Mouse (Mus musculus) midbrain, embryonic 11.5 days (tissue): ENCODE measurements at regions not wholly inside any gene's neighbourhood (a gene's known extent, or its start where the extent isn't known, plus 50 kb on each side); places are given as distances from the start of the nearest gene placed in this dataset.

Experiments
- ATAC-seq: fragments of 200-750 bp; cut with Nextera tagmentation; 2 replicates; pipeline ENCODE4 v1.8.0; 2017; ENCODE audit warnings: moderate TSS enrichment, moderate library complexity; ENCODE audit not compliant: low FRiP score
- DNase-seq: peaks from one replicate; pipeline ENCODE4 v3.0.0; 2015; ENCODE audit warnings: low spot score; ENCODE audit errors: missing footprints
- H3K27ac ChIP-seq: fragments of 300-500 bp; sonication (generic); 2 replicates; pipeline ENCODE4 v1.5.1; 2014; ENCODE audit warnings: low read depth, low read length
- H3K27me3 ChIP-seq: fragments of 300-500 bp; sonication (generic); 2 replicates; pipeline ENCODE4 v1.6.1; 2014; ENCODE audit warnings: mild to moderate bottlenecking, low read length, moderate library complexity, mixed read lengths; ENCODE audit not compliant: control insufficient read depth, insufficient read depth
- H3K36me3 ChIP-seq: fragments of 300-500 bp; sonication (generic); 2 replicates; pipeline ENCODE4 v1.6.1; 2014; ENCODE audit warnings: mild to moderate bottlenecking, low read length, moderate library complexity, mixed read lengths; ENCODE audit not compliant: control insufficient read depth, insufficient read depth
- H3K4me1 ChIP-seq: fragments of 300-500 bp; sonication (generic); 2 replicates; pipeline ENCODE4 v1.6.1; 2014; ENCODE audit warnings: low read length; ENCODE audit not compliant: control insufficient read depth, insufficient read depth
- H3K4me2 ChIP-seq: fragments of 300-500 bp; sonication (generic); 2 replicates; pipeline ENCODE4 v1.6.1; 2014; ENCODE audit warnings: mild to moderate bottlenecking, moderate library complexity
- H3K4me3 ChIP-seq: fragments of 300-500 bp; sonication (generic); 2 replicates; pipeline ENCODE4 v1.5.1; 2014; ENCODE audit warnings: low read depth, low read length
- H3K9ac ChIP-seq: fragments of 300-500 bp; sonication (generic); 2 replicates; pipeline ENCODE4 v1.6.1; 2014; ENCODE audit warnings: low read length
- H3K9me3 ChIP-seq: fragments of 300-500 bp; sonication (generic); 2 replicates; pipeline ENCODE4 v1.6.1; 2016; ENCODE audit warnings: low read length; ENCODE audit not compliant: control insufficient read depth
- WGBS: fragments of 180-500 bp; shearing (Covaris S2); extraction: QIAGEN DNeasy Blood & Tissue Kit; methylation state at CpG from one replicate; pipeline ENCODE4 v1.1.7; 2014; 5-methylcytosine and 5-hydroxymethylcytosine counted together

GRCm38 (mm10) chr1:105111236-105111635 lies 245.3 kb downstream of the Rnf152 start:
- no peaks in the 10 kb centered on the region for H3K36me3 ChIP-seq
- ATAC-seq = no peak
- no peaks in the 10 kb centered on the region for H3K9me3 ChIP-seq
- no peak overlapping the region for H3K4me2 ChIP-seq
- H3K27me3 ChIP-seq = no peaks in the 10 kb centered on the region
- no peak overlapping the region for H3K4me3 ChIP-seq
- no peaks in the 10 kb centered on the region; the same call in 1 of the 2 replicates for H3K4me1 ChIP-seq
- H3K9ac ChIP-seq = no peak overlapping the region
- H3K27ac ChIP-seq = no peak overlapping the region
- 71% methylated on average over 4 of the region's 4 CpGs for WGBS
- no peak for DNase-seq

- no peak for DNase-seq
- Histone ChIP-seq H3K27ac (no peak overlapping the region), H3K4me3 (no peak overlapping the region), H3K9me3 (no peaks in the 10 kb centered on the region), H3K9ac (no peak overlapping the region), H3K4me2 (no peak overlapping the region), H3K36me3 (no peaks in the 10 kb centered on the region), H3K27me3 (no peaks in the 10 kb centered on the region), H3K4me1 (no peaks in the 10 kb centered on the region; the same call in 1 of the 2 replicates)
- no peak for ATAC-seq
- 94% methylated on average over 1 of the region's 1 CpGs for WGBS
Measured at GRCm38 (mm10) chr1:105110581-105111210, 245.8 kb downstream of the Rnf152 start.

GRCm38 (mm10) chr1:105107836-105108235 lies 248.7 kb downstream of the Rnf152 start:
- no peaks in the 10 kb centered on the region for H3K9me3 ChIP-seq
- WGBS = 86% methylated on average over 4 of the region's 4 CpGs
- ATAC-seq = no peak

GRCm38 (mm10) chr1:105107257-105107656 lies 249.3 kb downstream of the Rnf152 start:
- no peaks in the 10 kb centered on the region for H3K27me3 ChIP-seq
- no peaks in the 10 kb centered on the region; the same call in 1 of the 2 replicates for H3K4me1 ChIP-seq
- H3K9ac ChIP-seq = no peak overlapping the region
- no peaks in the 10 kb centered on the region for H3K36me3 ChIP-seq
- WGBS = 91% methylated on average over 1 of the region's 1 CpGs
- H3K27ac ChIP-seq = no peak overlapping the region
- H3K4me2 ChIP-seq = no peak overlapping the region
- DNase-seq (no peak), ATAC-seq (no peak)
- H3K4me3 ChIP-seq = no peak overlapping the region
- H3K9me3 ChIP-seq = no peaks in the 10 kb centered on the region

More at GRCm38 (mm10) chr1:105107836-105108235, 248.7 kb downstream of the Rnf152 start:
- H3K27me3 ChIP-seq = no peaks in the 10 kb centered on the region
- no peak overlapping the region for H3K27ac ChIP-seq
- no peaks in the 10 kb centered on the region for H3K36me3 ChIP-seq
- no peaks in the 10 kb centered on the region; the same call in 1 of the 2 replicates for H3K4me1 ChIP-seq
- H3K4me2 ChIP-seq = no peak overlapping the region
- DNase-seq = no peak
- H3K4me3 ChIP-seq = no peak overlapping the region
- H3K9ac ChIP-seq = no peak overlapping the region

- Histone ChIP-seq H3K4me3 (no peak overlapping the region), H3K27ac (no peak overlapping the region), H3K4me2 (no peak overlapping the region), H3K27me3 (no peaks in the 10 kb centered on the region), H3K36me3 (no peaks in the 10 kb centered on the region), H3K9me3 (no peaks in the 10 kb centered on the region), H3K4me1 (no peaks in the 10 kb centered on the region), H3K9ac (no peak overlapping the region)
- DNase-seq (no peak), ATAC-seq (no peak)
Measured at GRCm38 (mm10) chr1:105105211-105105610, 251.3 kb downstream of the Rnf152 start.

GRCm38 (mm10) chr1:105095091-105095490 lies 261.4 kb downstream of the Rnf152 start:
- Histone ChIP-seq H3K4me1 (no peaks in the 10 kb centered on the region), H3K4me3 (no peak overlapping the region), H3K9me3 (no peaks in the 10 kb centered on the region), H3K9ac (no peak overlapping the region), H3K4me2 (no peak overlapping the region), H3K27ac (no peak overlapping the region), H3K27me3 (no peaks in the 10 kb centered on the region), H3K36me3 (no peaks in the 10 kb centered on the region)
- WGBS = 46% methylated on average over 2 of the region's 2 CpGs
- DNase-seq = no peak
- ATAC-seq = no peak

- 87% methylated on average over 3 of the region's 3 CpGs for WGBS
- Histone ChIP-seq H3K4me3 (no peak overlapping the region), H3K4me2 (no peak overlapping the region), H3K9ac (no peak overlapping the region), H3K27ac (no peak overlapping the region), H3K4me1 (no peaks in the 10 kb centered on the region), H3K27me3 (no peaks in the 10 kb centered on the region), H3K36me3 (no peaks in the 10 kb centered on the region), H3K9me3 (no peaks in the 10 kb centered on the region)
- DNase-seq = peak; percentile 39
- ATAC-seq = no peak
Measured at GRCm38 (mm10) chr1:105094500-105094899, 262.0 kb downstream of the Rnf152 start.

GRCm38 (mm10) chr1:105093875-105094274 lies 262.6 kb downstream of the Rnf152 start:
- WGBS = 83% methylated on average over 3 of the region's 3 CpGs
- no peak for ATAC-seq
- H3K4me1 ChIP-seq = no peaks in the 10 kb centered on the region

GRCm38 (mm10) chr1:105093012-105093411 lies 263.5 kb downstream of the Rnf152 start:
- Histone ChIP-seq H3K27me3 (no peaks in the 10 kb centered on the region), H3K9ac (no peak overlapping the region), H3K9me3 (no peaks in the 10 kb centered on the region), H3K4me1 (no peaks in the 10 kb centered on the region), H3K4me3 (no peak overlapping the region), H3K27ac (no peak overlapping the region), H3K4me2 (no peak overlapping the region), H3K36me3 (no peaks in the 10 kb centered on the region)
- DNase-seq = peak; percentile 54
- whole genome bisulfite sequencing = 75% methylated on average over 1 of the region's 1 CpGs
- ATAC-seq = no peak; the same call in 1 of the 2 replicates

More at GRCm38 (mm10) chr1:105093875-105094274, 262.6 kb downstream of the Rnf152 start:
- Histone ChIP-seq H3K27me3 (no peaks in the 10 kb centered on the region), H3K4me3 (no peak overlapping the region), H3K9ac (no peak overlapping the region), H3K27ac (no peak overlapping the region), H3K9me3 (no peaks in the 10 kb centered on the region), H3K36me3 (no peaks in the 10 kb centered on the region), H3K4me2 (no peak overlapping the region)
- DNase-seq = peak; percentile 35
